Mouse (Mus musculus) embryonic facial prominence, embryonic 10.5 days (tissue): ENCODE measurements around the gene Gm28539. TPM values are rescaled to one million over a fixed set of nuclear protein-coding genes. Genes with fewer than 3 reads are reported as not detected.
"Not testable (repeated sequence)": the region's sequence is repeated elsewhere in the genome, so short reads cannot be mapped to it uniquely, and the experiment has no call there.

ENCODE experiments used
- DNase-seq: peaks from one replicate; pipeline ENCODE4 v3.0.0-alpha.2; 2017; ENCODE audit warnings: low spot score
- H3K27ac ChIP-seq: fragments of 300-500 bp; sonication (generic); replicated peaks from 2 replicates; pipeline ENCODE4 v1.5.1; 2016; ENCODE audit warnings: mild to moderate bottlenecking
- H3K27me3 ChIP-seq: fragments of 300-500 bp; sonication (generic); replicated peaks from 2 replicates; pipeline ENCODE4 v1.6.1; 2016; ENCODE audit warnings: low read depth, mild to moderate bottlenecking; ENCODE audit not compliant: poor library complexity, severe bottlenecking
- H3K36me3 ChIP-seq: fragments of 300-500 bp; sonication (generic); replicated peaks from 2 replicates; pipeline ENCODE4 v1.6.1; 2016; ENCODE audit warnings: mild to moderate bottlenecking, moderate library complexity
- H3K4me1 ChIP-seq: fragments of 300-500 bp; sonication (generic); 2 replicates; pipeline ENCODE4 v1.6.1; 2016
- H3K4me3 ChIP-seq: fragments of 300-500 bp; sonication (generic); 2 replicates; pipeline ENCODE4 v1.5.1; 2016; ENCODE audit warnings: mild to moderate bottlenecking, moderate library complexity
- H3K9me3 ChIP-seq: fragments of 300-500 bp; sonication (generic); 2 replicates; pipeline ENCODE4 v1.6.1; 2016; ENCODE audit warnings: mild to moderate bottlenecking
- WGBS: fragments of 180-500 bp; shearing (Covaris S2); methylation state at CpG from one replicate; pipeline ENCODE4 v1.1.7; 2016; 5-methylcytosine and 5-hydroxymethylcytosine counted together
- polyA plus RNA-seq: library from polyadenylated mRNA; unstranded; fragments of >200 nt; fragmentation: Nextera tagmentation; extraction: Ambion mirVana; gene quantifications from 2 replicates; pipeline ENCODE4 v1.2.1, GENCODE M21; 2016

Gm28539 gene
- polyA plus RNA-seq, 1 experiment from 2014 or later: not detected

GRCm38 (mm10) chr16:18938321-18939082 lies 102.1 kb downstream of the Gm28539 start:
- Histone ChIP-seq H3K36me3 (peaks cover 83% of the 10 kb centered on the region), H3K27ac (no peak overlapping the region), H3K27me3 (no peaks in the 10 kb centered on the region), H3K9me3 (no peaks in the 10 kb centered on the region), H3K4me1 (no peaks in the 10 kb centered on the region), H3K4me3 (no peak overlapping the region)
- WGBS: 89% methylated on average over 5 of the region's 5 CpGs
- no peak for DNase-seq

GRCm38 (mm10) chr16:18943906-18944305 lies 107.5 kb downstream of the Gm28539 start:
- no peaks in the 10 kb centered on the region for H3K9me3 ChIP-seq
- WGBS: 94% methylated on average over 6 of the region's 6 CpGs
- no peak for DNase-seq
- H3K4me3 ChIP-seq: no peak overlapping the region
- H3K36me3 ChIP-seq: peaks cover 84% of the 10 kb centered on the region
- H3K27ac ChIP-seq: no peak overlapping the region
- no peaks in the 10 kb centered on the region for H3K27me3 ChIP-seq
- no peaks in the 10 kb centered on the region for H3K4me1 ChIP-seq

GRCm38 (mm10) chr16:18948941-18949340 lies 112.6 kb downstream of the Gm28539 start:
- no peaks in the 10 kb centered on the region for H3K27me3 ChIP-seq
- whole genome bisulfite sequencing: 96% methylated on average over 9 of the region's 9 CpGs

GRCm38 (mm10) chr16:18950351-18950750 lies 114.0 kb downstream of the Gm28539 start:
- DNase-seq: no peak
- WGBS: 92% methylated on average over 2 of the region's 2 CpGs

More at GRCm38 (mm10) chr16:18948941-18949340, 112.6 kb downstream of the Gm28539 start:
- Histone ChIP-seq H3K36me3 (peaks cover 98% of the 10 kb centered on the region), H3K9me3 (no peaks in the 10 kb centered on the region), H3K4me1 (no peaks in the 10 kb centered on the region), H3K4me3 (no peak overlapping the region), H3K27ac (no peak overlapping the region)
- DNase-seq: no peak

GRCm38 (mm10) chr16:18952813-18953212 lies 116.4 kb downstream of the Gm28539 start:
- Histone ChIP-seq H3K4me1 (no peaks in the 10 kb centered on the region), H3K36me3 (peaks cover 100% of the 10 kb centered on the region), H3K9me3 (no peaks in the 10 kb centered on the region), H3K4me3 (no peak overlapping the region), H3K27ac (no peak overlapping the region), H3K27me3 (no peaks in the 10 kb centered on the region)
- no peak for DNase-seq

More at GRCm38 (mm10) chr16:18950351-18950750, 114.0 kb downstream of the Gm28539 start:
- Histone ChIP-seq H3K4me3 (no peak overlapping the region), H3K27me3 (no peaks in the 10 kb centered on the region), H3K9me3 (no peaks in the 10 kb centered on the region), H3K36me3 (peaks cover 100% of the 10 kb centered on the region), H3K27ac (no peak overlapping the region), H3K4me1 (no peaks in the 10 kb centered on the region)

GRCm38 (mm10) chr16:18955070-18955469 lies 118.7 kb downstream of the Gm28539 start:
- 87% methylated on average over 3 of the region's 3 CpGs for WGBS
- Histone ChIP-seq H3K4me1 (no peaks in the 10 kb centered on the region), H3K27ac (no peak overlapping the region), H3K27me3 (no peaks in the 10 kb centered on the region), H3K36me3 (peaks cover 92% of the 10 kb centered on the region), H3K9me3 (peaks cover 3% of the 10 kb centered on the region), H3K4me3 (no peak overlapping the region)
- no peak for DNase-seq

GRCm38 (mm10) chr16:18963486-18963885 lies 127.1 kb downstream of the Gm28539 start:
- Histone ChIP-seq H3K9me3 (peaks cover 12% of the 10 kb centered on the region), H3K36me3 (peaks cover 81% of the 10 kb centered on the region), H3K4me3 (no peak overlapping the region), H3K27ac (no peak overlapping the region), H3K27me3 (no peaks in the 10 kb centered on the region), H3K4me1 (no peaks in the 10 kb centered on the region)
- no peak for DNase-seq

- WGBS: 93% methylated on average over 9 of the region's 9 CpGs
- H3K9me3 ChIP-seq: no peaks in the 10 kb centered on the region
- H3K27me3 ChIP-seq: no peaks in the 10 kb centered on the region
- no peak overlapping the region for H3K27ac ChIP-seq
- no peak overlapping the region for H3K4me3 ChIP-seq
- no peaks in the 10 kb centered on the region for H3K4me1 ChIP-seq
- DNase-seq: no peak
- H3K36me3 ChIP-seq: peaks cover 76% of the 10 kb centered on the region
Measured at GRCm38 (mm10) chr16:18969420-18970128, 133.2 kb downstream of the Gm28539 start.

GRCm38 (mm10) chr16:18970837-18971236 lies 134.5 kb downstream of the Gm28539 start:
- Histone ChIP-seq H3K27me3 (no peaks in the 10 kb centered on the region), H3K27ac (no peak overlapping the region), H3K4me1 (no peaks in the 10 kb centered on the region), H3K9me3 (peaks cover 4% of the 10 kb centered on the region; the same call in 1 of the 2 replicates), H3K36me3 (peaks cover 72% of the 10 kb centered on the region), H3K4me3 (no peak overlapping the region)
- DNase-seq: no peak
- 77% methylated on average over 3 of the region's 3 CpGs for WGBS

- H3K4me1 ChIP-seq, DNase-seq, H3K27ac ChIP-seq, H3K4me3 ChIP-seq, H3K27me3 ChIP-seq: not testable (repeated sequence)
- Histone ChIP-seq H3K36me3 (peaks cover 44% of the 10 kb centered on the region), H3K9me3 (peaks cover 17% of the 10 kb centered on the region; the same call in 1 of the 2 replicates)
- WGBS: 86% methylated on average over 23 of the region's 23 CpGs
Measured at GRCm38 (mm10) chr16:18975665-18976064, 139.3 kb downstream of the Gm28539 start.

GRCm38 (mm10) chr16:18976315-18976714 lies 139.9 kb downstream of the Gm28539 start:
- Histone ChIP-seq H3K27me3 (no peaks in the 10 kb centered on the region), H3K4me3 (peak overlapping the region; percentile 28; the same call in 1 of the 2 replicates), H3K27ac (no peak overlapping the region), H3K4me1 (no peaks in the 10 kb centered on the region), H3K9me3 (peaks cover 17% of the 10 kb centered on the region; the same call in 1 of the 2 replicates), H3K36me3 (peaks cover 38% of the 10 kb centered on the region)
- WGBS: 67% methylated on average over 23 of the region's 23 CpGs
- peak; percentile 19 for DNase-seq

- Histone ChIP-seq H3K27me3 (no peaks in the 10 kb centered on the region), H3K27ac (no peak overlapping the region), H3K36me3 (no peaks in the 10 kb centered on the region), H3K9me3 (no peaks in the 10 kb centered on the region), H3K4me1 (no peaks in the 10 kb centered on the region), H3K4me3 (no peak overlapping the region)
- DNase-seq: no peak
- 90% methylated on average over 3 of the region's 3 CpGs for WGBS
Measured at GRCm38 (mm10) chr16:18986381-18986780, 150.0 kb downstream of the Gm28539 start.

GRCm38 (mm10) chr16:18986860-18987259 lies 150.5 kb downstream of the Gm28539 start:
- WGBS: 91% methylated on average over 5 of the region's 5 CpGs
- no peak overlapping the region for H3K4me3 ChIP-seq
- no peaks in the 10 kb centered on the region for H3K4me1 ChIP-seq

More at GRCm38 (mm10) chr16:18986860-18987259, 150.5 kb downstream of the Gm28539 start:
- no peak overlapping the region for H3K27ac ChIP-seq
- no peaks in the 10 kb centered on the region for H3K27me3 ChIP-seq
- H3K9me3 ChIP-seq: no peaks in the 10 kb centered on the region
- H3K36me3 ChIP-seq: no peaks in the 10 kb centered on the region
- no peak for DNase-seq
